Mouse (Mus musculus) megakaryocyte, embryonic 14.5 days (primary cell): ENCODE data around the gene St3gal3.

Experiments used
- FLI1 ChIP-seq: IDR thresholded peaks from 2 replicates; pipeline ENCODE4 v1.6.1; 2012; ENCODE audit warnings: low read length, inconsistent platforms, mixed read lengths
- GATA1 ChIP-seq: IDR thresholded peaks from 3 replicates; pipeline ENCODE4 v1.6.1; 2012; ENCODE audit warnings: mixed read lengths, low read length, inconsistent platforms, borderline replicate concordance

GRCm38 (mm10) chr4:117917847-117918246 is 216.9 kb downstream of the St3gal3 start:
- TF ChIP-seq GATA1 (no peak), FLI1 (no peak)
